Mouse (Mus musculus) erythroid progenitor cell, adult 5-6 weeks (primary cell): Measurements from ENCODE around the gene Insrr. TPM values are rescaled to one million over a fixed set of nuclear protein-coding genes. Genes with fewer than 3 reads are reported as not detected.
"Not testable (repeated sequence)": the region's sequence is repeated elsewhere in the genome, so short reads cannot be mapped to it uniquely, and the experiment has no call there.

ENCODE experiments used
- ATAC-seq: replicated peaks from 2 replicates; pipeline ENCODE4 v1.8.0; 2016; ENCODE audit warnings: moderate number of reproducible peaks, mild to moderate bottlenecking, moderate TSS enrichment, inconsistent platforms; ENCODE audit not compliant: poor library complexity, low FRiP score, severe bottlenecking
- total RNA-seq, 2 experiments: library from RNA; stranded (forward) in 1 of 2; stranded (reverse) in 1 of 2; fragments of 150-400 nt in 1 of 2; fragments of 186-747, 209-891 nt in 1 of 2; gene quantifications; 2 replicates each; pipeline versions ENCODE4 v1.2.3 to v1.2.4; 2015 to 2017; ENCODE audit warnings: low replicate concordance in 2 of 2

The Insrr gene
- total RNA-seq, 2 experiments from 2014 or later: not detected

- no peak for ATAC-seq
These were observed 21.5 kb downstream of the Insrr start for GRCm38 (mm10) chr3:87818226-87818625.

GRCm38 (mm10) chr3:87824206-87824605, 27.5 kb downstream of the Insrr start, which contains the start of gene Pear1:
Pear1 (minus strand) TSS chr3:87824306.
- not testable (repeated sequence) for ATAC-seq

- no peak for ATAC-seq
These were observed 31.7 kb downstream of the Insrr start for GRCm38 (mm10) chr3:87828435-87828834.

- no peak for ATAC-seq
These were observed 32.3 kb downstream of the Insrr start for GRCm38 (mm10) chr3:87829025-87829424.

- no peak for ATAC-seq
These were observed 35.5 kb downstream of the Insrr start for GRCm38 (mm10) chr3:87832109-87832859.

- ATAC-seq: no peak
These were observed 36.7 kb downstream of the Insrr start for GRCm38 (mm10) chr3:87833482-87833881.

- ATAC-seq: peak; percentile 85
These were observed 41.9 kb downstream of the Insrr start for GRCm38 (mm10) chr3:87838622-87839021.

- no peak for ATAC-seq
These were observed 44.1 kb downstream of the Insrr start for GRCm38 (mm10) chr3:87840858-87841257.

GRCm38 (mm10) chr3:87844981-87845380, 48.2 kb downstream of the Insrr start:
- ATAC-seq: no peak

- ATAC-seq: no peak
These were observed 49.4 kb downstream of the Insrr start for GRCm38 (mm10) chr3:87846186-87846585.

- ATAC-seq: no peak
These were observed 49.9 kb downstream of the Insrr start, which contains the start of gene Sh2d2a for GRCm38 (mm10) chr3:87846650-87847110. Sh2d2a (plus strand) TSS chr3:87846755.

- ATAC-seq: no peak
These were observed 50.9 kb downstream of the Insrr start for GRCm38 (mm10) chr3:87847680-87848079.

GRCm38 (mm10) chr3:87849117-87849516, 52.4 kb downstream of the Insrr start:
- no peak for ATAC-seq

- ATAC-seq: no peak
These were observed 58.2 kb downstream of the Insrr start for GRCm38 (mm10) chr3:87854795-87855568.

GRCm38 (mm10) chr3:87855936-87856335, 59.2 kb downstream of the Insrr start:
- no peak for ATAC-seq

GRCm38 (mm10) chr3:87857666-87858065, 60.9 kb downstream of the Insrr start:
- ATAC-seq: no peak

GRCm38 (mm10) chr3:87859813-87860212, 63.1 kb downstream of the Insrr start:
- peak; percentile 67; the same call in 1 of the 2 replicates for ATAC-seq

GRCm38 (mm10) chr3:87864111-87864510, 67.4 kb downstream of the Insrr start:
- ATAC-seq: not testable (repeated sequence)
